Mouse (Mus musculus) Muller cell, postnatal 12 days (primary cell): Measurements from ENCODE around the gene Gm28230.

Source experiments
- DNase-seq: peaks from one replicate; pipeline ENCODE4 v3.0.0-alpha.2; 2015; ENCODE audit errors: inconsistent ontology term

Gm28230 gene

GRCm38 (mm10) chr2:74738623-74739475 lies 12.3 kb downstream of the Gm28230 start:
- no peak for DNase-seq

- DNase-seq: no peak
Measured at GRCm38 (mm10) chr2:74739476-74739800, 12.9 kb downstream of the Gm28230 start.

GRCm38 (mm10) chr2:74739869-74740268 lies 13.3 kb downstream of the Gm28230 start:
- DNase-seq: no peak

- DNase-seq: no peak
Measured at GRCm38 (mm10) chr2:74740311-74741091, 14.0 kb downstream of the Gm28230 start.

GRCm38 (mm10) chr2:74741252-74741978 lies 14.9 kb downstream of the Gm28230 start:
- no peak for DNase-seq

- DNase-seq: no peak
Measured at GRCm38 (mm10) chr2:74741979-74742277, 15.4 kb downstream of the Gm28230 start.

- DNase-seq: no peak
Measured at GRCm38 (mm10) chr2:74745540-74746297, 19.2 kb downstream of the Gm28230 start.

- no peak for DNase-seq
Measured at GRCm38 (mm10) chr2:74746298-74746921, 19.9 kb downstream of the Gm28230 start.

GRCm38 (mm10) chr2:74747006-74747405 lies 20.5 kb downstream of the Gm28230 start:
- no peak for DNase-seq

GRCm38 (mm10) chr2:74747661-74748141 lies 21.2 kb downstream of the Gm28230 start:
- no peak for DNase-seq

- DNase-seq: no peak
Measured at GRCm38 (mm10) chr2:74748436-74748995, 22.0 kb downstream of the Gm28230 start.

GRCm38 (mm10) chr2:74749337-74750121 lies 23.0 kb downstream of the Gm28230 start:
- DNase-seq: no peak

GRCm38 (mm10) chr2:74750731-74751250 lies 24.3 kb downstream of the Gm28230 start:
- no peak for DNase-seq

- no peak for DNase-seq
Measured at GRCm38 (mm10) chr2:74751861-74752260, 25.3 kb downstream of the Gm28230 start.

GRCm38 (mm10) chr2:74752431-74753174 lies 26.1 kb downstream of the Gm28230 start:
- no peak for DNase-seq

- no peak for DNase-seq
Measured at GRCm38 (mm10) chr2:74753175-74753523, 26.6 kb downstream of the Gm28230 start.

GRCm38 (mm10) chr2:74753711-74754110 lies 27.2 kb downstream of the Gm28230 start:
- no peak for DNase-seq

- DNase-seq: no peak
Measured at GRCm38 (mm10) chr2:74760146-74760545, 33.6 kb downstream of the Gm28230 start.

GRCm38 (mm10) chr2:74761941-74762340 lies 35.4 kb downstream of the Gm28230 start:
- no peak for DNase-seq
